Mouse (Mus musculus): Measurements from ENCODE around the gene Esrrb. TPM values are rescaled to one million over a fixed set of nuclear protein-coding genes. Genes with fewer than 3 reads are reported as not detected.

Gene Esrrb
- total RNA-seq, 2 experiments from 2014 or later, result 1.2 to 1.4 TPM

- Histone ChIP-seq H3K27ac (no peak overlapping the region), H3K4me3 (no peak overlapping the region)
- no peak for DNase-seq (ENCODE audit: low spot score in 2 of 2)
- TF ChIP-seq CTCF (conservative IDR thresholded peaks at IDR 0.05), result no peak
Observed at GRCm38 (mm10) chr12:86483413-86483841, 122.5 kb downstream of the Esrrb start.

- no peak overlapping the region for H3K4me3 ChIP-seq
- no peak for DNase-seq (ENCODE audit: low spot score in 2 of 2)
- no peak for TF ChIP-seq CTCF (conservative IDR thresholded peaks at IDR 0.05)
- H3K27ac ChIP-seq, result no peak overlapping the region
Observed at GRCm38 (mm10) chr12:86488005-86488404, 127.1 kb downstream of the Esrrb start.

- DNase-seq (ENCODE audit: low spot score in 2 of 2), result no peak
Observed at GRCm38 (mm10) chr12:86490052-86490451, 129.1 kb downstream of the Esrrb start.

GRCm38 (mm10) chr12:86491500-86491899, 130.6 kb downstream of the Esrrb start:
- no peak for TF ChIP-seq CTCF (conservative IDR thresholded peaks at IDR 0.05)
- DNase-seq (ENCODE audit: low spot score in 2 of 2), result no peak
- Histone ChIP-seq H3K27ac (no peak overlapping the region), H3K4me3 (no peak overlapping the region)

More at GRCm38 (mm10) chr12:86490052-86490451, 129.1 kb downstream of the Esrrb start:
- TF ChIP-seq CTCF (conservative IDR thresholded peaks at IDR 0.05), result no peak
- Histone ChIP-seq H3K4me3 (no peak overlapping the region), H3K27ac (no peak overlapping the region)

- TF ChIP-seq CTCF (conservative IDR thresholded peaks at IDR 0.05), result no peak
- DNase-seq (ENCODE audit: low spot score in 2 of 2), result peak; percentile 5 to 17
- peak overlapping the region; percentile 6; the same call in 1 of the 2 replicates for H3K4me3 ChIP-seq
- H3K27ac ChIP-seq, result 0 out of 2 replicates have a peak overlapping the region, but pooled peaks have one; percentile 18
Observed at GRCm38 (mm10) chr12:86492822-86493221, 131.9 kb downstream of the Esrrb start.

- TF ChIP-seq CTCF (conservative IDR thresholded peaks at IDR 0.05), result no peak
- DNase-seq (ENCODE audit: low spot score in 2 of 2), result no peak
- Histone ChIP-seq H3K4me3 (no peak overlapping the region), H3K27ac (no peak overlapping the region)
Observed at GRCm38 (mm10) chr12:86497126-86497525, 136.2 kb downstream of the Esrrb start.

GRCm38 (mm10) chr12:86498765-86499164, 137.8 kb downstream of the Esrrb start:
- DNase-seq (ENCODE audit: low spot score in 2 of 2), result peak; percentile 47 to 72
- no peak for TF ChIP-seq CTCF (conservative IDR thresholded peaks at IDR 0.05)
- no peak overlapping the region for H3K4me3 ChIP-seq
- no peak overlapping the region for H3K27ac ChIP-seq

- Histone ChIP-seq H3K27ac (no peak overlapping the region), H3K4me3 (no peak overlapping the region)
- DNase-seq (ENCODE audit: low spot score in 2 of 2), result no peak
- no peak for TF ChIP-seq CTCF (conservative IDR thresholded peaks at IDR 0.05)
Observed at GRCm38 (mm10) chr12:86501728-86502127, 140.8 kb downstream of the Esrrb start.

GRCm38 (mm10) chr12:86503921-86504320, 143.0 kb downstream of the Esrrb start:
- DNase-seq (ENCODE audit: low spot score in 2 of 2), result no peak
- Histone ChIP-seq H3K4me3 (no peak overlapping the region), H3K27ac (no peak overlapping the region)
- no peak for TF ChIP-seq CTCF (conservative IDR thresholded peaks at IDR 0.05)

- no peak for DNase-seq (ENCODE audit: low spot score in 2 of 2)
- no peak for TF ChIP-seq CTCF (conservative IDR thresholded peaks at IDR 0.05)
- H3K4me3 ChIP-seq, result no peak overlapping the region
- no peak overlapping the region for H3K27ac ChIP-seq
Observed at GRCm38 (mm10) chr12:86504321-86504720, 143.4 kb downstream of the Esrrb start.

GRCm38 (mm10) chr12:86507741-86508140, 146.8 kb downstream of the Esrrb start:
- DNase-seq (ENCODE audit: low spot score in 2 of 2), result no peak
- no peak for TF ChIP-seq CTCF (conservative IDR thresholded peaks at IDR 0.05)
- no peak overlapping the region for H3K4me3 ChIP-seq
- no peak overlapping the region for H3K27ac ChIP-seq

GRCm38 (mm10) chr12:86508313-86508988, 147.5 kb downstream of the Esrrb start:
- DNase-seq (ENCODE audit: low spot score in 2 of 2), result no peak
- Histone ChIP-seq H3K27ac (no peak overlapping the region), H3K4me3 (no peak overlapping the region)
- peak; percentile 57 for TF ChIP-seq CTCF (conservative IDR thresholded peaks at IDR 0.05)

GRCm38 (mm10) chr12:86509295-86510279, 148.7 kb downstream of the Esrrb start:
- Histone ChIP-seq H3K4me3 (no peak overlapping the region), H3K27ac (no peak overlapping the region)
- TF ChIP-seq CTCF (conservative IDR thresholded peaks at IDR 0.05), result no peak
- DNase-seq (ENCODE audit: low spot score in 2 of 2), result no peak

All from layer of hippocampus, adult 2 months (tissue).